Mouse (Mus musculus) left cerebral cortex, adult 2 months (tissue): ENCODE results near the gene Smad6. TPM values are rescaled to one million over a fixed set of nuclear protein-coding genes. Genes with fewer than 3 reads are reported as not detected.

Experiments
- DNase-seq, 2 experiments: peaks; one replicate each; pipeline ENCODE4 v3.0.0; 2021 to 2022; ENCODE audit warnings: low spot score in 2 of 2, mixed read lengths in 1 of 2; ENCODE audit errors: extremely low spot score in 1 of 2
- H3K27ac ChIP-seq: fragments of 200-600 bp; 2 replicates; pipeline ENCODE4 v1.8.1; 2022
- H3K4me3 ChIP-seq: fragments of 200-600 bp; 2 replicates; pipeline ENCODE4 v1.8.1; 2022
- CTCF ChIP-seq: fragments of 200-600 bp; IDR thresholded peaks from 2 replicates; pipeline ENCODE4 v1.8.1; 2022; ENCODE audit warnings: antibody characterized with exemption, mild to moderate bottlenecking, moderate library complexity
- intact Hi-C: fragments of 180-260 bp; cut with DNase I; formaldehyde crosslinking; loops from one replicate; pipeline ENCODE4 v1.15.1; 2025
- total RNA-seq, 2 experiments: library from RNA; stranded (reverse); gene quantifications; 2 replicates each; pipeline ENCODE4 v1.2.3; 2021

Smad6 gene
- total RNA-seq, 2 experiments from 2014 or later: 2.6 to 2.8 TPM

DNA sequence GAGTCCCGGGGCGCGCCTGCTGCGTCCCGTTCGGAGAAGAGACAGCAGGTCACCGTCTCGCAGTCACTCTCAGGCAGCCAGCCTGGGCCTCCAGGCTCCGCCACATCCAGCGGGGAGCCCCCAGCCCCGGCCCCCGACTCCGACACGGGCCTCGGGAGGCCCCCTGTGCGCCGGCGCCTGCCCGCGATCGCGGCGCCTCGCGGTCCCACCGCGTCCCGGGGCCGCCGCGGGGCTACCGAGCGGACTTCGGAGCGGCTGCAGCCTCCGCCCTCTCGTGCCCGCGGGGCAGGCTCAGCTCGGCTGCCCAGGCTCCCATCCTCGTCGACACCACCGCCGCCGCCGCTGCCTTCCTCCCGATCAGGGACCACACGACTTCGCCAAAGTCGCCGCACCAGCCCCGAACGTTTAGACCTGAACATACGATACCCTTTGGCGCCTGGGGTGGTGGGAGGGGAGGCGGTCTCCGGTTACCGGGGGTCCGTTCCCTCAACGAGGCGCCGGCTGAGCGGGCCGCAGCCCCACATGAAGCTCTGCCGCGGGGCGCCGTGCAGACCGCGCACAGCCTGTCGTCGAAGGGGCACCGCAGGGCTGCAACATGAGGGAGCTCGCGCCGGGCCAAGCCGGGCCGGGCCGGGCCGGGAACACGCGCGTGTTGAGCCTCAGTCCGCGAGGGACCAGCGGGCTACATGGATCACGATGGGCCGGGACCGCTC, 1.1 kb downstream of the Smad6 start:
- intact Hi-C loops: loop anchor here (10.0 kb wide), 1 partner anchor 876 kb away; the partner anchor contains the start of gene Skor1
- peak overlapping the region; percentile 39 for H3K4me3 ChIP-seq
- peak overlapping the region; percentile 33; the same call in 1 of the 2 replicates for H3K27ac ChIP-seq
- no peak for DNase-seq
- no peak for TF ChIP-seq CTCF

DNA sequence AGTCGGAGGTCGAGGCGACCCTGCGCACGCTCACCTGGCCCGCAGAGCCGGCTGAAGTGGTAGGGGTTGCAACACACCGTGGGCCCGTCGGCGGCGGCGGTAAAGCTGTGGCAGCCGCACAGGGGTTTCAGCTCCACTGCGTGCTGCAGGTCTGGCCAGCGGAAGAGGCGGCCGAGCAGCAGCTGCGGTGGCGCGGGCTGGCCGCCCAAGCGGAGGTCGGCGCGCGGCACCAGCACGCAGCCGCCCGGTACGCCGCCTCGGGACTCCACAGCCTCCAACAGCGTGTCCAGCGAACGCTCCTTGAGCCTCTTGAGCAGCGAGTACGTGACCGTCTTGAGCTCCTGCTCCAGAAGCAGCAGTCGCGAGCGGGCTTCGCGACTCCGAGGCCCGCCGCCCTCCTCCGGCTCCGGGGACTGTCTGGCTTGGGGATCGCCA, 1.7 kb downstream of the Smad6 start:
- H3K27ac ChIP-seq: no peak overlapping the region
- intact Hi-C loops: loop anchor here (10.0 kb wide), 1 partner anchor 875 kb away; the partner anchor contains the start of gene Skor1

DNA sequence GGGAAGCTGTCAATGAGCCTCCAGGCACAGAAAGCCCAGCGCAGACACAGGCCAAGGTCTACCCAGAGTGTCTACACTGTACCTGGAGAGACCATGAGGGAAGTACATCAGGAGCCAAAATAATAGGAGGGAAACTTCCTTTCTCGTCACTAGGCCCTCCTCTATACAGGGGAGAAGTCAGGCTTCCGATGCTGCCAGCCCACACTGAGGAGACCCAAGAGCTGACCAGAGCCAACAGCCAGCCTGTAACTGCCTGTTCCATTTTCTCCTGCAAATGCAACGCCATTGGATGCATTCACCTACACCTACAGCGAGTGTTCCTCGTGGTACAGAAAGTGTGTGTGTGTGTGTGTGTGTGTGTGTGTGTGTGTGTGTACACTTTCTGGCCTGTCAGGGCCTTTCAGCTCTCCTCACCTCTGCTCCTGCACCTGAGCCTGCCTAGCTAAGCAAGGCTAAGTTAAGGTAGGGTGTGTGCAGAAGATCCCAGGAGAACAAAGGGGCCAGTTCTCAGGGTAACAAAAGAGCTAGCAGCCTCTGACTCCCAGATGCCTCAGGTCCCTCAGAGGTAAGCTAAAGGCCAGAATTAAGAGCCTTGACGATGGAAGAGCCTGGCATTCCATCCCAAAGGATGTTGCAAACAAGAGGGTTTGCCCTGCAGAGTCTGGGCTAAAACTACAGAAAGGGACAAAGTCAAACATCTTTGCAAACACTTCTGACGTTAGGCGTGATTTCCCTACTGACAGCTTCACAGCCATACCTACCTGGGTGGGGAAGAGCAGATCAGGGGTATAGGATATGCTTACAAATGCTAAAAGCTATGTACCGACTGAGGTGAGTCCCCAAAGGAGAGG, 2.6 kb downstream of the Smad6 start:
- DNase-seq: no peak
- Histone ChIP-seq H3K4me3 (peak overlapping the region; percentile 11; the same call in 1 of the 2 replicates), H3K27ac (no peak overlapping the region)
- intact Hi-C loops: no loop called here
- TF ChIP-seq CTCF: no peak

More for the DNA sequence above, 1.7 kb downstream of the Smad6 start:
- no peak for TF ChIP-seq CTCF
- no peak for DNase-seq
- H3K4me3 ChIP-seq: peak overlapping the region; percentile 39

DNA sequence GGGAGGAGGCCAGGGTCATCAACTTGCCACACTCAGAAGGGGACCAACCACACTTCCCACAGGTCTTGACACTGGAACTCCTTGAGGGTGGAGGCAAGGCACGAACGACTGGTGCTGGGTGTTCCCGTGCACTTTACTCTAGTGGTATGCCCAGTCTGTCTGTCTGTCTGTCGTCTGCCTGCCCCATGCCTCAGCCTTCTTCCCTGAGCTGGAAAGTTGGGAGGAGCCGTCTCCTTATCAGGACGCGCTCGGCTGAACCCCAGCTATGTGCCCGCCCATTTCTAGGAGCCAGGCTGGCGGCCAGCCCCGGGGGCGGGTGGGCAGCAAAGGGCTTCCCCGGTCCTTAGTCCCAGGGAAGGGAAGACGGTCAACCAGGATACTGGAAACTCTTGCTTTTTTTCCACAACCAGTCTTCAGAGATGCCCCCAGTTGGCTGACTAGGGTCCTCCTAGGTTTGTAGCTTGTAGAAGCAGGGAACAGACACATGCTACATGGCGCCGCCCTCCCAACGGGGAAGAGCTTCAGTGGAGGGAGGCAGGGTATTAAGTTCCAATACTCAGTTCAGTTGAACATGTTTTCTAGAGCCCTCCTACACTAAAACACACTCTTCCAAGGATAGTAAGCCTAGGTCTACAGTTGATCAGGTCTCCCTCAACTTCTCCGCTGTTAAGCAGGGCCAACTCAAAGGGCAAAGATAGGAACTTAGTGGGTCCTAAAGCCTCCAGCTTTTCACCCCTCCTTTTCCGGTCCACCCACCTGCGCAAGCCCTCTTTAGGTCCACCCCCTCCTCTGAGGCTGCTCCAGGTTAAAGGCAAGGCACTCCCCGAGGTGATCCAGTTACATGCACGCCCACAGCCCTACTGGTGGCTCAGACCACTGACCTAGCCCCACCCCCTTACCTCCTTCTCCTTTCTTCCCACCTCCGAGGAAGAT, 3.7 kb downstream of the Smad6 start:
- intact Hi-C loops: no loop called here
- TF ChIP-seq CTCF: no peak

DNA sequence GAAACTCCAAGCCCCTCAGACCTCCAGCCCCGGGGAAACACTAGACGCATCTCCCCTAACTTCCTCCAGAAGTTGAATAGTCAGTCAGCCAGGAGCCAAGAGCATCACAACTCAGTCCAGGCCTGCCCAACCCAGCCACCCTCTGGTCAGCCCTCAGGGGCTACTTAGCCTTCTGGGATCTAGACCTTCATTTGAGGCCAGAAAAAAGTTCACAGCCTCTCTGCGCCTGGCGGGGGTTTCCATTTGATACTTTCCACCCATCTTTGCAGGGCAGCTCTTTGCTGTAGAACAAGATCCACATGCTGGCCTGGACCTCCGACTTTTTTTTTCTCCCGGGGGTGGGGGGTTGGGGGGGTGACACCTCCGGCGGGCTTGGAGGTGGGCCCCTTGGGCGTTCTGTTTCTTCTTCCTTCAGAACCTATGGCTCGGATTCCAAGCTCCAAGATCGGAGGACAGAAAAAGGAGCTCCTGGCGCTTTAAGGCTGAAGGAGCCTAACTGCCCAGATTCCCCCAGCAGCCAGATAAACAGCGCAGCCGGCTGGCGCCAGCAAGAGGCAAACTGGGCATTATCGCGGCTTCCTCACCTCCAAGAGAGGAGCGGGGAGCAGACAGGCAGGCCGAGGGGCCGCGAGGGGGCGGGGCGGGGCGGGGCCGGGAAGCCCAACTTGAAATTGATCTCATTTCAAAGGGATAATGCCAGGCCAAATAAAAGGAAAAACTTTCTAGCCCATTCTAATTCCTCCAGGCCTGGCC, 5.0 kb downstream of the Smad6 start:
- intact Hi-C loops: no loop called here

More for the DNA sequence above, 3.7 kb downstream of the Smad6 start:
- Histone ChIP-seq H3K4me3 (no peak overlapping the region), H3K27ac (no peak overlapping the region)
- DNase-seq: no peak

DNA sequence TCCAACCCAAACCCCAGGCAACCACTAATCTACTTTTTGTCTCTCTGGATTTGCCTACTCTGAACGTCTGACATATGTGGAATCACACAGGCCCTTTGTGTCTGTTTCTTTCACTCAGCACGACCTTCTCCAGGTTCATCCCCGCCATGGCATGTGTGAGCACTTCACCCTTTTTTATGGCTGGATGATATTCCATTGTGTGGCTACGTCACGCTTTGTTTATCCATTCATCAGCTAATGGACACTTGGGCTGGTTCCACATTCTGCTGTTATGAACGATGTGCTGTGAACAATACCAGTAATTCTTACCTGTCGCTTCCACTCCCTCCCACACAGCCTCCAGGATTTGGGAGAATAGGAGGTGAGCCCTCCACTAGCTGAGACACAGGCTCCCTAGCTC, 5.8 kb downstream of the Smad6 start:
- TF ChIP-seq CTCF: no peak
- intact Hi-C loops: no loop called here
- H3K27ac ChIP-seq: no peak overlapping the region
- no peak for DNase-seq
- no peak overlapping the region for H3K4me3 ChIP-seq

More for the DNA sequence above, 5.0 kb downstream of the Smad6 start:
- peak in 1 of 2 experiments; percentile 31 for DNase-seq
- Histone ChIP-seq H3K4me3 (peak overlapping the region; percentile 13; the same call in 1 of the 2 replicates), H3K27ac (no peak overlapping the region)
- no peak for TF ChIP-seq CTCF

DNA sequence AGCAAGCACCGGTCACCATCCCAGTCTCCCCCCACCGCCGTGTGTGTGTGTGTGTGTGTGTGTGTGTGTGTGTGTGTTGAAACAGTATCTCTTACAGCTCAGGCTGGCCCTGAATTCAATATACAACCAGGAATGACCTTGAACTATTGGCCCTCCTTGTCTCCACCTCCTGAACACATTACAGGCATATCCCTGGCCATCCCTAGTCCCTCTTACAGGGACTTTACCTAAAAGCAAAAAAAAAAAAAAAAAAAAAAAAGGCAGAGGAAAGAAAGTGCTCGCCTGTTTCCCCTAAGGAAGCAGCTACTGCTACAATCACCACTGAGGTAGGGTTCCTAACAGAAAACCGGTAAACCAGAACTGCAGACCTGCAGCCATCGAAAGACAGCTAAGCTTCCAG, 7.1 kb downstream of the Smad6 start:
- intact Hi-C loops: no loop called here

DNA sequence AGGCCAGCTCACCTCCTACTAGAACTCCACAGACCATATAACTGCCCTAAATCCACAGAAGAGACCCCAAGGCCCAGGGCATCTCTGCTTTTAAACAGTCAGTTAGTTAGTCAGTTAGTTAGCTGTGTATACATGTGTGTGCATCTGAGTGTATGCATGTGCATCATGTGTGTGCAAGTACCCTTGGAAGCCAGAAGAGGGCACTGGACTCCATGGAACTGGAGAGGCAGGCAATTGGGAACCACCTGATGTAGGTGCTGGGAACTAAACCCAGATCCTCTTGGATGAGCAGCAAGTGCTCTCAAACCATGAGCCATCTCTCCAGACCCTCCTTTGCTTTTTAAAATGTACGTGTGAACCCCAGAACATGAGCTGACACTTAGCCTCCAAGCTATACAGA, 10.5 kb downstream of the Smad6 start:
- intact Hi-C loops: no loop called here
- no peak for DNase-seq
- TF ChIP-seq CTCF: no peak

More for the DNA sequence above, 7.1 kb downstream of the Smad6 start:
- H3K27ac ChIP-seq: no peak overlapping the region
- DNase-seq: no peak
- TF ChIP-seq CTCF: no peak
- no peak overlapping the region for H3K4me3 ChIP-seq

DNA sequence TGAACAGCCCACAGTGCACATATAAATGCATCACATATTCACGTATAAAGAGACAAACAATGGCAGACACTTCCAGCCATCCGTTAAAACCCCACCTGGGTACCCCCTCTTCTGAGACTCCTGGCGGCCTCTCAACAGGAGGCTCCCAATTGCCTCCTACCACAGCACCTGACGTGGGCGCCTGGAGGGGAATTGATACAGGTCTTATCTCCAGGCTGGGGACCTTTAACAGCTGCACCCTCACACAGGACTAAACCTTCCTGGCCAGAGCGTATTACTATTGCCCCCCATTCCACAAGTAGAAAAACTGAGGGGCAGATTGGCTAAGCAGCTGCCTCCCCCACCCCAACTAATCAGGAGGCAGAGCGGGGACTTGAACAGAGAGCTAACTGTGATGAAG, 18.9 kb downstream of the Smad6 start:
- no peak for TF ChIP-seq CTCF
- H3K4me3 ChIP-seq: no peak overlapping the region
- intact Hi-C loops: no loop called here
- no peak overlapping the region for H3K27ac ChIP-seq
- no peak for DNase-seq

More for the DNA sequence above, 10.5 kb downstream of the Smad6 start:
- Histone ChIP-seq H3K27ac (no peak overlapping the region), H3K4me3 (no peak overlapping the region)

DNA sequence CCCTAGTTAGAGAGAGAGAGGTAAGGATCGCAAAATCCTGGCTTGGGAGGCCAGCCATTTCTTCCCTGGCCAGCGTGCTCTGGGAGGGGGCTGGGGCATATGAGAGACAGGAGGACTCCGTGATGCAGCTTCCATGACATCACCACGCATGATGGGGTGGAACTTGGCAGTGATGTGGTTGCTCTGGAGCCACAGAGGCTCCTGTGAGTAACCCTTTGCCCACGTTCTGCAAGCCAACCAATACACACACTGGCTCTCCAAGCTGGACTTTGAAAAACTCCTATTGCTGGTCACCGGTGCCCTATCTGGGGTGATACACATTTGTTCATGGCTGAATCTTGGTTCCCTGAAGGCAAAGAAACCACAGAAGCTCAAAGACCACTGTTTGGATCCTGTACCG, 20.8 kb downstream of the Smad6 start:
- H3K4me3 ChIP-seq: no peak overlapping the region
- no peak overlapping the region for H3K27ac ChIP-seq
- intact Hi-C loops: no loop called here
- TF ChIP-seq CTCF: no peak
- DNase-seq: no peak
